Mouse (Mus musculus) spleen, adult 2 months (tissue): ENCODE measurements around the gene Mrpl37.

Experiments
- CTCF ChIP-seq: fragments of 200-500 bp; IDR thresholded peaks from 2 replicates; pipeline ENCODE4 v1.5.1; 2011; ENCODE audit warnings: mild to moderate bottlenecking, inconsistent platforms; ENCODE audit not compliant: insufficient read depth, insufficient read length, insufficient replicate concordance; ENCODE audit errors: extremely low read depth
- POLR2A ChIP-seq: fragments of 200-500 bp; IDR thresholded peaks from 2 replicates; pipeline ENCODE4 v1.6.1; 2011; ENCODE audit warnings: low read depth, low read length, inconsistent platforms

GRCm38 (mm10) chr4:107015971-107016511 lies 50.6 kb downstream of the Mrpl37 start:
- TF ChIP-seq CTCF = no peak
- TF ChIP-seq POLR2A = no peak
